Mouse (Mus musculus) kidney, embryonic 15.5 days (tissue): ENCODE results near the gene Vps9d1. TPM values are rescaled to one million over a fixed set of nuclear protein-coding genes. Genes with fewer than 3 reads are reported as not detected.
"Not testable (repeated sequence)": the region's sequence is repeated elsewhere in the genome, so short reads cannot be mapped to it uniquely, and the experiment has no call there.

Experiments
- ATAC-seq: fragments of 200-750 bp; cut with Nextera tagmentation; replicated peaks from 2 replicates; pipeline ENCODE4 v1.8.0; 2017; ENCODE audit warnings: moderate TSS enrichment; ENCODE audit not compliant: low FRiP score
- H3K27ac ChIP-seq: fragments of 300-500 bp; sonication (generic); 2 replicates; pipeline ENCODE4 v1.5.1; 2015; ENCODE audit warnings: mild to moderate bottlenecking, inconsistent platforms
- H3K27me3 ChIP-seq: fragments of 300-500 bp; sonication (generic); 2 replicates; pipeline ENCODE4 v1.6.1; 2015; ENCODE audit warnings: inconsistent platforms
- H3K36me3 ChIP-seq: fragments of 300-500 bp; sonication (generic); 2 replicates; pipeline ENCODE4 v1.6.1; 2015; ENCODE audit warnings: inconsistent platforms
- H3K4me1 ChIP-seq: fragments of 300-500 bp; sonication (generic); 2 replicates; pipeline ENCODE4 v1.6.1; 2015; ENCODE audit warnings: inconsistent platforms
- H3K4me2 ChIP-seq: fragments of 300-500 bp; sonication (generic); 2 replicates; pipeline ENCODE4 v1.6.1; 2015; ENCODE audit warnings: moderate library complexity, mild to moderate bottlenecking, inconsistent platforms
- H3K4me3 ChIP-seq: fragments of 300-500 bp; sonication (generic); replicated peaks from 2 replicates; pipeline ENCODE4 v1.5.1; 2015; ENCODE audit warnings: mild to moderate bottlenecking, inconsistent platforms
- H3K9ac ChIP-seq: fragments of 300-500 bp; sonication (generic); 2 replicates; pipeline ENCODE4 v1.6.1; 2015; ENCODE audit warnings: mild to moderate bottlenecking, inconsistent platforms
- H3K9me3 ChIP-seq: fragments of 300-500 bp; sonication (generic); replicated peaks from 2 replicates; pipeline ENCODE4 v1.6.1; 2016; ENCODE audit warnings: inconsistent platforms
- WGBS: fragments of 180-500 bp; shearing (Covaris S2); methylation state at CpG from one replicate; pipeline ENCODE4 v1.1.7; 2015; ENCODE audit warnings: mixed read lengths; 5-methylcytosine and 5-hydroxymethylcytosine counted together
- polyA plus RNA-seq: library from polyadenylated mRNA; unstranded; fragments of >200 nt; fragmentation: Nextera tagmentation; extraction: Ambion mirVana; gene quantifications from 2 replicates; pipeline ENCODE4 v1.2.1, GENCODE M21; 2015

Gene Vps9d1
- polyA plus RNA-seq, 1 experiment from 2014 or later, result 25.0 TPM

DNA sequence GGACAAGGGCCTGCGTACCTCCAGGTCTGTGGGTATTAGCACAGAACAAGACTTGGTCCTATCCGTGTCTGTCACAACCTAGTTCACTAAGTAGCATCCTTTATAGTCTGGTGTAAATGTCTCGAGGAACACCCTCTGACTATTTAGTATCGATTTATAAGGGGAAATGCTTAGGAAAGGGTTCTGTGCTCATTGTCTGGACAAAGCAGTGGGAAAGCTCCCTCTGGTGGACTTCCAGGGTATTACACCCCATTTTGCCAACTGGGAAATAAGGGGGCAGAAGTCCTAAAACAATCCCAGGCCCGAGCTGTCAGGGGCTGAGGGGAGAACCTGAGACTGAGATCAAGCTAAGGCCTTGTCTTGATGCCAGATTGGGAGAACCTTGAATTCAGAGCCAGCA, 51.9 kb downstream of the Vps9d1 start:
- Histone ChIP-seq H3K4me2 (no peak overlapping the region), H3K9ac (no peak overlapping the region), H3K4me3 (no peak overlapping the region), H3K27me3 (no peaks in the 10 kb centered on the region), H3K36me3 (peaks cover 31% of the 10 kb centered on the region), H3K9me3 (no peaks in the 10 kb centered on the region), H3K4me1 (no peaks in the 10 kb centered on the region), H3K27ac (no peak overlapping the region)
- no peak for ATAC-seq
- WGBS, result 29% methylated on average over 5 of the region's 5 CpGs

DNA sequence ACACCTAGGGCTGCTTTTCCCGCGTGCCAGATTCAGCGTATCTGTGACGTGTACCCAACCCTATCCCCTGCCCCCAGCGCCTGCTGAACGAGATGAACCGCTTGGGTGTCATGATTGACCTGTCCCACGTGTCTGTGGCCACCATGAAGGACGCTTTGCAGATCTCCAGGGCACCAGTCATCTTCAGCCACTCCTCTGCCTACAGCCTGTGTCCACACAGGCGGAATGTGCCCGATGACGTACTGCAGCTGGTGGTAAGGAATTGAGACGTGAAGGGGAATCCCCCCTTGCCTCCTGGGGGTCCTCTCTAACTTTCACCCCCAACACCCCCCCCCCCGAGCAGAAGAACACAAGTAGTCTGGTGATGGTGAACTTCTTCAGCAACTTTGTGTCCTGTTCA, 54.3 kb downstream of the Vps9d1 start:
- Histone ChIP-seq H3K27ac (no peak overlapping the region), H3K9ac (no peak overlapping the region), H3K4me1 (no peaks in the 10 kb centered on the region), H3K4me3 (no peak overlapping the region), H3K9me3 (no peaks in the 10 kb centered on the region), H3K4me2 (no peak overlapping the region), H3K36me3 (peaks cover 10% of the 10 kb centered on the region; the same call in 1 of the 2 replicates), H3K27me3 (no peaks in the 10 kb centered on the region)
- 61% methylated on average over 14 of the region's 14 CpGs for WGBS
- ATAC-seq, result no peak

DNA sequence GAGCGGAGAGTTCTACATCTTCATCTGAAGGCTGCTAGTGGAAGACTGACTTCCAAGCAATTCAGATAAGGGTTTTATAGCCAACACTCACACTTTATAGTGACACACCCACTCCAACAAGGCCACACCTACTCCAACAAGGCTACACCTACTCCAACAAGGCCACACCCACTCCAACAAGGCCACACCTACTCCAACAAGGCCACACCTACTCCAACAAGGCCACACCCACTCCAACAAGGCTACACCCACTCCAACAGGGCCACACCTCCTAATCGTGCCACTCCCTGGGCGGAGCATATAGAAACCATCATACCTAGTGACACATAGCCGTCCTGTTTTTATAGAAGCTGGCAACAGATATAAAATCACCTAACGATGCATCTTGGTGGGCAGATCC, 57.1 kb downstream of the Vps9d1 start:
- not testable (repeated sequence) for H3K9ac ChIP-seq, H3K27ac ChIP-seq, H3K4me2 ChIP-seq, H3K9me3 ChIP-seq, H3K4me3 ChIP-seq, H3K4me1 ChIP-seq, ATAC-seq, H3K36me3 ChIP-seq, H3K27me3 ChIP-seq
- WGBS, result 72% methylated on average over 5 of the region's 5 CpGs

DNA sequence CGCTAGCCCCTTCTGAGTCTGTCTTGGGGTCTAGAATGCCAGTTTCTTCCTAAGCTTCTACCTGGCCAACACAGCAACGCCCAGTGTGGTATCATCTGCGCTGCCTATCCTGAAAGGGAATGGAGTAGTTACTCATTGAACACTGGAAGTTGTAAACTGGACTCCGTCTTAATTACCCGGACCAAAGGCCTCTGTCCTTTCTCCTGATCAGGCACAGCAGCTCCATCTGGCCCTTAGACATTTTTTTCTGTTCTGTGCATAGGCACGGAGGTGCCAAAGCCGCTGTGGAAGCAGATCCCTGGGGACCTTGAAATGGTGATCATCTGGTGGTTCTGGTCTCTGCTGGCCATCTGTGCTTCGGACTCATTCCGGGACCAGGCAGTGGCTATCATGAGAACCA, 60.4 kb downstream of the Vps9d1 start:
- 82% methylated on average over 9 of the region's 9 CpGs for WGBS
- Histone ChIP-seq H3K9ac (no peak overlapping the region), H3K4me3 (no peak overlapping the region), H3K4me1 (peaks cover 10% of the 10 kb centered on the region), H3K27ac (no peak overlapping the region), H3K36me3 (no peaks in the 10 kb centered on the region), H3K9me3 (no peaks in the 10 kb centered on the region), H3K27me3 (no peaks in the 10 kb centered on the region), H3K4me2 (no peak overlapping the region)
- no peak for ATAC-seq

Other genes with a start within 250 kb of the Vps9d1 start
- gene Ankrd11, start 212.1 kb downstream of the Vps9d1 start, polyA plus RNA-seq, result 33.5 and 38.0 TPM in 2 replicates
- gene Spg7, start 191.4 kb downstream of the Vps9d1 start, polyA plus RNA-seq, result 48.9 and 52.5 TPM in 2 replicates
- 1,386 and 1,404 TPM in 2 replicates for gene Rpl13, start 152.0 kb downstream of the Vps9d1 start, polyA plus RNA-seq
- gene Cpne7, start 137.0 kb downstream of the Vps9d1 start, polyA plus RNA-seq, result 0.63 and 1.0 TPM in 2 replicates
- 9.5 and 12.7 TPM in 2 replicates for gene Sult5a1, start 96.0 kb downstream of the Vps9d1 start, polyA plus RNA-seq
- gene Dpep1, start 68.1 kb downstream of the Vps9d1 start, polyA plus RNA-seq, result 4.4 and 5.5 TPM in 2 replicates
- gene Chmp1a, start 41.6 kb downstream of the Vps9d1 start, polyA plus RNA-seq, result 118 and 126 TPM in 2 replicates
- gene Spata33, start 41.5 kb downstream of the Vps9d1 start, polyA plus RNA-seq, result 4.2 and 5.5 TPM in 2 replicates
- 33.7 and 34.7 TPM in 2 replicates for gene Cdk10, start 29.5 kb downstream of the Vps9d1 start, polyA plus RNA-seq
- gene Spata2l, start 18.1 kb downstream of the Vps9d1 start, polyA plus RNA-seq, result 5.3 and 5.7 TPM in 2 replicates
- 21.2 and 22.7 TPM in 2 replicates for gene Zfp276, start 153 bp downstream of the Vps9d1 start, polyA plus RNA-seq
- 38.2 and 45.2 TPM in 2 replicates for gene Fanca, start 64.2 kb upstream of the Vps9d1 start, polyA plus RNA-seq
- gene Spire2, start 78.4 kb upstream of the Vps9d1 start, polyA plus RNA-seq, result 4.7 and 5.0 TPM in 2 replicates
- 157 and 175 TPM in 2 replicates for gene Tcf25, start 119.4 kb upstream of the Vps9d1 start, polyA plus RNA-seq
- not detected in 2 replicates for gene Mc1r, start 152.8 kb upstream of the Vps9d1 start, polyA plus RNA-seq
- 8.0 and 22.0 TPM in 2 replicates for gene Tubb3, start 157.1 kb upstream of the Vps9d1 start, polyA plus RNA-seq
- 34.4 and 39.8 TPM in 2 replicates for gene Def8, start 169.2 kb upstream of the Vps9d1 start, polyA plus RNA-seq
- gene Afg3l1, start 223.6 kb upstream of the Vps9d1 start, polyA plus RNA-seq, result 54.3 and 66.8 TPM in 2 replicates